Mouse (Mus musculus): ENCODE measurements around the gene Lhpp.

Lhpp gene

DNA sequence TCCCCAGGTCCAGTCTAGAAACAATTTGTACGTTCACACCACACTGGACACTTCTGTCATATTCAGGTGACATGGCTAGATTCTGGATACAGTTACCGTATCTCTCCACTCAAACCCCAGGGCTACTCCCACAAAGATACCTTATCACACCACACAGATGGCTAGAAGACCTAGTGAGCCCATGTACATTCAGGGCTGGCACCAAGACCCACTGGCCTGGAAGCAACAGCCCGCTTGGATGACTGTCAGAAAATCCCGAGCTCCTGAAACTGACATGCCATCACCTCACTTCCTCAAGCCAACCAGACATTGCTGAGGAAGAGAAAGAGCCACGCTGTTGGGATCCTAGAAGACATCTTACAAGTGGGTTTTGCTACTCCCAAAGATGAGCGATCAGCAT, 128.4 kb downstream of the Lhpp start:
- no peak for DNase-seq (ENCODE audit: low spot score)

DNA sequence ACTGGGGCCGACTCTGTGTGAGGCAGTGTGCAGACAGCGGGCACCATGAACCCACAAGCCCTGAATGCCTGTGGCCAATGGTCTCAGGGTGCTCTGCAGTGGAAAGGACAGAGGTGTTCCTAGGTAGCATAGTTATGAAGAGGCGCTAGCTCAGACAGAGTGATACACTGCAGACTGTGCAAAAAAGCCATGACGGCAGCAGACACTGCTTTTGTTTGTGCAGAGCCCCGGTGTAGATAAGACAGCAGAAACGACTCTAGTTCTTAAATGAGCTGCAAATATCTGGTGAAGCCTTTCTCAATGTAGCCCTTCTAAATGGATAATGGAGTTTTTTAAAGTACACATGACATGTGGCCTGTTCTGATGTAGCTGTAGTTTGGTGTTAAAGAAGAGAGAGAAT, 129.4 kb downstream of the Lhpp start:
- DNase-seq (ENCODE audit: low spot score): no peak

DNA sequence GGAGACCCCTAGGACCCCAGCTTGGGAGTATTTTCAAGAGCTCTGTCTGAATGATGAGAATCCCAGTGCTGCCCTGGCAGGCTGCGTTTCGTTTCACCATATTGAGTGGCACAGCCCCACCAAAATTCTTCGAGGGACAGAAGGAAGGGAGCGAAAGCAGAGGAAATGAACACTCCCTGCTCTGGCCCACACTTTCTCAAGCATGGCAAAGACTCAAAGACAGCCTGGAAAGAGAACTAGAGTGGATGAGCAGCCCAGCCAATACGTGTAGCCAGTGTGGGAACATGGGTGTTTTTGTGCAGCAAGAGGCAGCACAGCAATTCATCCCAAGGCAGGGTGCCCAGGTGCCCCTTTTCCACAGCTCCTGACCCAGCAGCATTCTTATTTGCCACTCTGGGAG, 132.5 kb downstream of the Lhpp start:
- no peak for DNase-seq (ENCODE audit: low spot score)

DNA sequence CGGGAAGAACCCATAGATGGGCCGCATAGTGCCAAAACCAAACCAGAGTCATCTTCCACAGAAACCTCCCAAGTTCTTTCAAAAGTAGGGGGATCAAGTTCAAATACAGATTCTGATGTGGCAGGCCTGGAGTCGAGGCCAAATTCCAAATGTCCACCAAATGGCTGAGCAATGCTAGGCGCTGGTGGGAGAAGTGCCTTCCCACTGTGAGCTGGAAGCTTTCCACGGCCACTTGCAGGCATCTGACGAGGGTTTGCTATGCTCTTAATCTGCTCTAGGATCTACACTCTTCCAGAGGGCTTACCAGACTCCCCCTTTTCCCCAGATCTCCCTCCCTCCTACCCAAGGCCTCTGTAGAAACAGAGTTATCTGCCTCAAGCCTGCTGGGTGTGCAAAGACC, 136.7 kb downstream of the Lhpp start:
- DNase-seq (ENCODE audit: low spot score): no peak

DNA sequence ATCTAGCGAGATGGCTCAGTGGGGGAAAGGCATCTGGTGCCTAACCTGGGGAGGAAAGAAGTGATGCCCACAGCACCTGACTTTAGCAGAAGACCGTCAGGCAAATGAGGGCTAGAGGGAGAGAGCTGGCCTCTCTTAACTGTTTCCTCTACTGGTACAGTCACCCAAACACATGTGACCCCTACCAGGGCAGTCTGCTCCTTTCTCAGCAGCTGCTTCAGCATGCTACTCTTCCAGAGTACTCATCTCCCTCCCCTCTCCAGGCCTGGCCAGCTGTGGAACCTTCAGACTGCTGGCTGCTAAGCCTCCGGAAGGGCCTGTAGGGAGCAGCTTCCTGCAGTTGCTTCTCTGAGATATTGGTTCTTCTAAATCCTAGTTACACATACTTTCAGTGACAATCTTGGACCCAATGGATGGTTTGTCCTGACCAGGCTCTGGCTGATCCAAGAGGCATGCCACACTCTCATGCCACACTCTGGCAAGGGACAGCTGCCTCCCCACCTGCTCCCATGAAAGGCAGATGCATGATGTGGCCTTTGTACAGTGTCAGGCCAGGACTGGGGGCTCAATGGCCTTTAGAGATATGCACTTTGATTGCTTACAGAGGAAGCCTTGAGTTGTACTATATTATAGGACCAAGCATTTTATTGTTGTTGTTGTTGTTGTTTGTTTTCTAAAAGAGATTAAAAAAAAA, 137.8 kb downstream of the Lhpp start:
- DNase-seq (ENCODE audit: low spot score): no peak

DNA sequence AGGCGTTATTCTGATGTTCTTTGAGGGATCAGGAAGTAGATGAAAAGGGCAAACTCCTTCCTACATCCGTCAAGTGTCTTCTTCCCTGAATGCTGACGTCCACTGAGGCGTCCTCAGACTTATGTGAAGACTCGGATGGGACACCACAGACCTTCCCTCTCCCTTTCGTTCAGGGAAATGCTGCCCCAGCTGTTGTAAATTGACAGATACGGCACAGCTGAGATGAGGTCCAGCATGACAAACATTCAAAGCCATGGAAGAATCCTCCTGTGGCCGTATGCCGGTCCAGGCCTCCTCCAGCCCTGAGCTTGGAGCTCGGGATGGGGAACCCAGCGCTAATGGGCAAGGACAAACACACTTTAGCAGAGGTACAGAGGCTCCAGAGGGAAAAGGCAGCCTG, 139.1 kb downstream of the Lhpp start:
- no peak for DNase-seq (ENCODE audit: low spot score)

DNA sequence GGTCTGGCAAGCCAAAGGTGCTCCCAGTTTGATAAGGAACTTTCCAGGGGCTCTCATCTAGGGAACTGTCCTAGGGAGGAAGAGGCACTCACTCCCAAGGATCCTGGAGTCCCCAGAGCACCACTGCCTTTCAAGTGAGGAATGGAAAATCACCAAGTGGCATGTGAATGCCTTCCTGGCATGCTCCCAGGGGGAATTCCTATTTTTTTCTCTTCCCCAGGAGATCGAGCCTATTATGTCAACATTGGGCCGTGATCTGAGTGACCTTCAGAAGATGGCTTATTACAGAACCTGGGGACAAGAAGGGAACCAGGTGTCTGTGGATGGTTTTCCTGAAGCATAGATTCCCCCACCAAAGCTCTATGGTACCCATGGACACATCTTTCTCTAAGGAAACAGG, 141.3 kb downstream of the Lhpp start:
- DNase-seq (ENCODE audit: low spot score): no peak

DNA sequence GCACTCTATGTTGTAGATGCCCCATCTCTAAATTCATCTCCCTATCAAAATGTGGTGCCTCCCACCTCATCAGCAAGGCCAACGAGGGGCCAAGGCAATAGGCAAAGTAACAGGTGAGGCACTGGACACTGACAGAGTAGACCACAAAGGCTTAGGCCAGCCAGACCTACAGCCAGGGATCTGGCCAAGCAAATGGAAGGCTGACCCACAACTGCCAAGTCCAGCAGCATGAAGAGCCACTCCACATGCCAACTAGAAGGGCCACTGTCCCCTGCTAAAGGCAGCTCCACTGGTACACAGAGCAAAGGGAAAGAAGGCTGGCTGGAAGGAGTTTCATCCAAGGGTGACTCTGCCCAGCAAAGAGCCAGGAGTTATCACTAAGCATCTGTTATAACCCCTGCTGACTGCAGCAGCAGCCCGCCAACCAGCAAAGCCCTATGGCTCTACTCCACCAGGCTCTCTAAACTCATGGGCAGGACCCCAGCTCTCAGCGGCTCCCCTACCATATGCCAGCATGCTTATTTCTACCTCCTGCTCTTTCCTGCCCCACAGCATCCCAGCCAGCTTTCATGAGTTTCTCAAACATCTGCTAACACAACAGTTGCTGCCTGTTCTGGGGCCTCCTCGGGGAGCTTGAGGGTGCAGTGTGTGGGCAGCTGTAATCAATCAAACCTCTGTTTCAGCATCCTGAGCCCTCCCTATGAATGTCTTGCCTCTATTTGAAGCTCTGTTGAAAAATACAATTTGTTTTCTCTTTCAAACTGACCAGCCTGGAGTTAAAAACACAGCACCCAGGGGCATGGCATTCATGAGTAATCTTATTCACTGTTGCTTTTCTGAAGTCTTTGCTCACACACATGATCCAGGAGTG, 143.3 kb downstream of the Lhpp start:
- DNase-seq (ENCODE audit: low spot score): no peak

DNA sequence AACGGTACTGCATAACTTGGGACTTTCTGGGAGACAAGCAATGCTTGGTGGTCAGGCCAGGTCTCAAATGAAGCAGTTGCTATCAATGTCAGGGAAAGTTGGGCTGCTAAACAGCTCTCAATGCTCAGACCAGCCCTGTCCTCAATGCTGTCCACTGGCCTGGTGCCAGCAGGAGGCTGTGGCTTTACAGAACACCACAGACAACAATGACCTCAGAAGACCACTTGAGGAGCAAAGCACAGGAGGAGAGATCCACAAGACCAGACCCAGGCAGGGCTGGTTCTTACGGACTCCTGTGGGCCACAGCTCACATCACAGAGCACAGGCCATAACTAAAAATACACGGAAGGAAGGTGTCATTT, 143.9 kb downstream of the Lhpp start:
- no peak for DNase-seq (ENCODE audit: low spot score)
